Mouse (Mus musculus) telencephalon, adult 2 months (tissue): ENCODE results near the gene Olfr118.
"Not testable (repeated sequence)": the region's sequence is repeated elsewhere in the genome, so short reads cannot be mapped to it uniquely, and the experiment has no call there.

Experiments used
- DNase-seq: peaks from one replicate; pipeline ENCODE4 v3.0.0-alpha.2; 2011; ENCODE audit warnings: low read depth, low spot score

The Olfr118 gene

GRCm38 (mm10) chr17:37666688-37667087 is at the start of gene Olfr118:
Gene Olfr118, plus strand, starts transcription at chr17:37666988.
- no peak for DNase-seq

DNA sequence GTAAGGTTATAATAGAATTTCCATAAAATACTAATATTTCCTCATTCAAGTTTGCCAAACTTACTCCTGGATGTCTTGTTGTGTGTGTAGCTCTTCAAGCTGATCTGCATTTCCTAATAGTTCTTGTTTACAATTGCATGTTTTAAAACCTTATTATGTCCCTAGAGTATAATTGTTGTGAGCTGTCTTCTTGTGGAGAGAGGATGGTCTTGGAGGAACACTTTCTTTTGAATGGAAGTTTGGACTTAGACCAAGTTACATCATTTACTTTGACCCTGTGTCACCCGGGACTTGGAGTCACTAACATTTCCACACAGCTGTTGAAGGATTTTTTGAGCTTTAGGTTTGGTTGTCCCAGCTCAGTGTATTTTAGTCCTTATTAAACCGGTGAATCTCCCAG is 39.8 kb upstream of the Olfr118 start, which contains the start of the genes Olfr115 and Olfr116:
Gene Olfr115, minus strand, starts transcription at position 101 of the 400 bp plus-strand sequence.
Gene Olfr116, minus strand, starts transcription at position 191 of the 400 bp plus-strand sequence.
- no peak for DNase-seq

DNA sequence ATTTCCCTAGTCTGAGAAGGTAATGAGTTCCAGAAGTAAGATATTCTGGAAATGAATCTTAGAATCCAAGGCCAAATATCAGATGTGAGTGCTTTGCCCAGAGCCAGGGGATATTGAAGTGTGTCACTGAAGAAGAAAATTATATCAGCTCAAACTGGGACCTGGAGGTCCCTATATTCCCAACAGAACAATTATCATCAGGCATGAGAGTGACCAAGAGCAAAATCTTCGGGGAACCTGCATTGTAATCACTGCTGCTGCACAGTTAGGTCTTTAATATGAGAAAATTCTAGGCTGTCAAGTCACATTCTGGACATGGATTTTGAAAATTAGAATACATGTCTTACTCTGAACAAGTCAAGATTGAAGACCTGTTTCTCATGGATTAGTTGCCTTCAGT is 3.1 kb upstream of the Olfr118 start, which contains the start of gene Olfr117:
Gene Olfr117, minus strand, starts transcription at position 101 of the 400 bp plus-strand sequence.
- no peak for DNase-seq

DNA sequence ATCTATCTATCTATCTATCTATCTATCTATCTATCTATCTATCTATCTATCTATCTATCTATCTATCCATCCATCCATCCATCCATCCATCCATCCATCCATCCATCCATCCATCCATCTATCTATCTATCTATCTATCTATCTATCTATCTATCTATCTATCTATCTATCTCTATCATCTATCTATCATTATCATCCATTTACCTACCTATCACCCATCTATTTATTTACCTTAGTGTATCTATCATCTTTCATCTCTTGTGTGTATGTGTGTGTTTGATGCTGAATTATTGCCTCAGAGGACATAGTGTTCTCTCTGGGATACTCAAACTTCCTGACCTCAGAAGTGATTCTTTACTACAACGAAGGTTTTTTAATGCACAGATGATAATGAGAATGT is 29.5 kb downstream of the Olfr118 start, which contains the start of gene Olfr119:
Gene Olfr119, plus strand, starts transcription at position 301 of the 400 bp plus-strand sequence.
- DNase-seq: not testable (repeated sequence)

- no peak for DNase-seq
Measured at GRCm38 (mm10) chr17:37721508-37721907, 54.7 kb downstream of the Olfr118 start, which contains the start of gene Olfr120. Gene Olfr120, plus strand, starts transcription at chr17:37721808.
